Mouse (Mus musculus) testis, adult 2 months (tissue): ENCODE measurements around the gene Rfc1.

Experiments
- CTCF ChIP-seq: fragments of 200-500 bp; IDR thresholded peaks from 2 replicates; pipeline ENCODE4 v1.5.1; 2012; ENCODE audit warnings: low read depth, mild to moderate bottlenecking, inconsistent platforms, low read length, moderate library complexity; ENCODE audit not compliant: control insufficient read depth, insufficient read depth, insufficient replicate concordance
- POLR2A ChIP-seq: fragments of 200-500 bp; IDR thresholded peaks from 2 replicates; pipeline ENCODE4 v1.6.1; 2012; ENCODE audit warnings: low read depth, mild to moderate bottlenecking, inconsistent platforms, low read length, moderate library complexity; ENCODE audit not compliant: control insufficient read depth

GRCm38 (mm10) chr5:65348168-65348567 lies 12.7 kb upstream of the Rfc1 start, which contains the start of gene Klb:
- TF ChIP-seq POLR2A (no peak), CTCF (no peak)
